Mouse (Mus musculus) C2C12 (cell line): ENCODE measurements around the gene Mpc2.

ENCODE experiments used
- CEBPB ChIP-seq: IDR thresholded peaks from one replicate; pipeline ENCODE4 v1.6.1; 2011; ENCODE audit warnings: low read depth, mild to moderate bottlenecking, control low read depth, moderate library complexity
- CTCF ChIP-seq: IDR thresholded peaks from one replicate; pipeline ENCODE4 v1.5.1; 2011; ENCODE audit not compliant: control insufficient read depth, insufficient read depth, insufficient read length
- FOSL1 ChIP-seq: IDR thresholded peaks from one replicate; pipeline ENCODE4 v1.8.0; 2011; ENCODE audit warnings: mild to moderate bottlenecking, low read length; ENCODE audit not compliant: poor library complexity, insufficient read depth, severe bottlenecking
- MAX ChIP-seq: IDR thresholded peaks from one replicate; pipeline ENCODE4 v1.6.1; 2011; ENCODE audit warnings: mild to moderate bottlenecking, control low read depth
- USF1 ChIP-seq: IDR thresholded peaks from one replicate; pipeline ENCODE4 v1.6.1; 2011; ENCODE audit warnings: low read depth, mild to moderate bottlenecking, control low read depth, moderate library complexity

DNA sequence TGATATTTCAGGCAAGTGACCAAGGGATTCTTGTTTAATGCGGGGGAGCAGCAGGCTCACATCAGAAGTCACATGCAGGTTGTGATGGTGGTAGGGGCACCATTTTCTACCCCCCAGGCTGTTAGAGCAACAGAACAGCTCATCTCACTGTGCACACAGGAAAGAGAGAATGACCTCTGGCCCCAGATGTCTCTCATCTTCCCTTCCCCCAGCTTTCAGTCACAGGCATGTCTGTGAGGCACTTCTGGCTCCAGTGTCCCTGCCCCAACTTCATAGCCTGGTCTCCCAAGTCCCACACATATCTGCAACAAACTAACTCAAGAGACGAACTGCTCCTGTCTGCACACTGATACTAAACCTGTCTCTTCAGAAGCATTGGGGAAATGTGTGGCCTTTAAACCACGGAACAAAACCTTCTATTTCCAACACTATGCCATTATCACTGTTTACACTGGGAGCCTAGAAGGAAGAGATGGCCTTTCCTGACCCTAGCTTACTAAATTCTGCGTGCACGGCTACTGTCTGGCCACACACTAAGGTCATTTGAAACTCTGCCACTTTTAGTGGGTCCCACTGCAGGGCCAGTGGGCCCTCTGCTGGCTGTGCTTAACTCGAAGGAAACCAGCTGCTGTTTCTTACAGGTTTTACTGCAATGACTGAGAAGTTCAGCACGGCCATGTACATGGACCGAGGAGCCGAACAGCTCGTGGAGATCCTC, 43.0 kb downstream of the Mpc2 start:
- TF ChIP-seq CTCF (no peak), USF1 (no peak), MAX (no peak), FOSL1 (no peak), CEBPB (no peak)
